Mouse (Mus musculus): ENCODE results near the gene Sept9. TPM values are rescaled to one million over a fixed set of nuclear protein-coding genes. Genes with fewer than 3 reads are reported as not detected.

Sept9 gene
- polyA plus RNA-seq, 1 experiment from 2014 or later = 135 TPM

GRCm38 (mm10) chr11:117269946-117270345, 70.5 kb downstream of the Sept9 start:
- Histone ChIP-seq H3K9ac (no peak overlapping the region), H3K36me3 (peaks cover 5% of the 10 kb centered on the region; the same call in 1 of the 2 replicates), H3K9me3 (no peaks in the 10 kb centered on the region), H3K27me3 (no peaks in the 10 kb centered on the region), H3K27ac (no peak overlapping the region), H3K4me3 (no peak overlapping the region), H3K4me2 (no peak overlapping the region), H3K4me1 (peaks cover 79% of the 10 kb centered on the region)
- 32% methylated on average over 6 of the region's 6 CpGs for WGBS
- ATAC-seq (ENCODE audit: insufficient number of reproducible peaks, low FRiP score, low TSS enrichment, low read depth) = no peak

DNA sequence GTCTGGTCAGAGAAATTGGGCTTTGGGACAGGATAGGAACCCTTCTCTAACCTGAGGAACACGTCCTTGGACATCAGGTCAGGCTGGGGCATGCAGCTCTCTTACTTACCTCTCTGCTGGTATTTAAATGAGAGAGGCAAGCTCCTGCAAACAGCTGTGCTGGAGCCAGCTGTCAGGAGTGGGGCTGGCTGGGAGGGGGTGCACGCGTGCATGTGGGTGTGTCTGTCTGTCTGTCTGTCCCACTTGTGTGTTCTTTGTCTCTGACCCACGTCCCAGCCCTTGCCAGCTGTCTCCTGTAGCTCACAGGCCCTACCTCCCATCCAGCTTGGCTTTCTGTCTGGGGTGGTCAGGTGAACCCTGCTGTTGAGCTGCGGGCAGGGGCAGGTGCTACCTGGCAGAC, 75.5 kb downstream of the Sept9 start:
- Histone ChIP-seq H3K4me3 (no peak overlapping the region), H3K4me2 (no peak overlapping the region), H3K36me3 (peaks cover 5% of the 10 kb centered on the region; the same call in 1 of the 2 replicates), H3K9me3 (no peaks in the 10 kb centered on the region), H3K9ac (no peak overlapping the region), H3K4me1 (peaks cover 80% of the 10 kb centered on the region), H3K27me3 (no peaks in the 10 kb centered on the region), H3K27ac (peak overlapping the region; percentile 48; the same call in 1 of the 2 replicates)
- ATAC-seq (ENCODE audit: insufficient number of reproducible peaks, low FRiP score, low TSS enrichment, low read depth) = no peak
- 48% methylated on average over 5 of the region's 5 CpGs for WGBS

- no peak overlapping the region for H3K9ac ChIP-seq
- 36% methylated on average over 6 of the region's 6 CpGs for WGBS
- 0 out of 2 replicates have a peak, but pooled peaks cover 5% of the 10 kb centered on the region for H3K36me3 ChIP-seq
- H3K4me2 ChIP-seq = no peak overlapping the region
- H3K27ac ChIP-seq = peak overlapping the region; percentile 67
- H3K27me3 ChIP-seq = no peaks in the 10 kb centered on the region
- no peaks in the 10 kb centered on the region for H3K9me3 ChIP-seq
- no peak for ATAC-seq (ENCODE audit: insufficient number of reproducible peaks, low FRiP score, low TSS enrichment, low read depth)
- H3K4me1 ChIP-seq = peaks cover 84% of the 10 kb centered on the region
- H3K4me3 ChIP-seq = no peak overlapping the region
Measured at GRCm38 (mm10) chr11:117275999-117276398, 76.5 kb downstream of the Sept9 start.

DNA sequence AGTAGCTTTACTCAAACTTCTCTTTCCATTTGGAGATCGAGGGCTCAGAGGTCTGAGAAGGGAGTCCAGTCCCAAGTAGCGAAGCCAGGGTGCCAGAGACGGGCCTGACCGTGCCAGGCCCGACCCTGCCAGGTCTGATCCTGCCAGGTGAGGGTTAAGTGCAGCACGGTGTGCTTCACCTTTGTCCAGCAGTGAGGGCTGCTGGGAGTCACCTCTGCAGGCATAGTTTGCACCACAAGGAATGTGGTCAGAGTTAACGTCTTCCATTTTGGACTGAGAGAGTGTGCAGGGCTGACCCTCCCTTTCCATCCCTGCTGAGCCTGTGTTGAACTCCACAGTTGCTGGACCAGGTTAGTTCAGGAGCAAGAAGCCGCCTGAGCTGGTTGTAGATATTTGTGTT, 77.5 kb downstream of the Sept9 start:
- H3K36me3 ChIP-seq = no peaks in the 10 kb centered on the region
- peaks cover 87% of the 10 kb centered on the region for H3K4me1 ChIP-seq
- no peaks in the 10 kb centered on the region for H3K27me3 ChIP-seq
- H3K9ac ChIP-seq = no peak overlapping the region
- H3K9me3 ChIP-seq = no peaks in the 10 kb centered on the region
- 59% methylated on average over 8 of the region's 8 CpGs for WGBS
- no peak overlapping the region for H3K4me3 ChIP-seq
- ATAC-seq (ENCODE audit: insufficient number of reproducible peaks, low FRiP score, low TSS enrichment, low read depth) = no peak
- H3K4me2 ChIP-seq = no peak overlapping the region
- no peak overlapping the region; the same call in 1 of the 2 replicates for H3K27ac ChIP-seq

GRCm38 (mm10) chr11:117278113-117278512, 78.7 kb downstream of the Sept9 start:
- Histone ChIP-seq H3K9ac (no peak overlapping the region), H3K4me3 (no peak overlapping the region), H3K4me2 (no peak overlapping the region), H3K27ac (peak overlapping the region; percentile 51; the same call in 1 of the 2 replicates), H3K4me1 (peaks cover 93% of the 10 kb centered on the region), H3K9me3 (no peaks in the 10 kb centered on the region), H3K36me3 (0 out of 2 replicates have a peak, but pooled peaks cover 4% of the 10 kb centered on the region), H3K27me3 (no peaks in the 10 kb centered on the region)
- 23% methylated on average over 1 of the region's 1 CpGs for WGBS
- no peak for ATAC-seq (ENCODE audit: insufficient number of reproducible peaks, low FRiP score, low TSS enrichment, low read depth)

DNA sequence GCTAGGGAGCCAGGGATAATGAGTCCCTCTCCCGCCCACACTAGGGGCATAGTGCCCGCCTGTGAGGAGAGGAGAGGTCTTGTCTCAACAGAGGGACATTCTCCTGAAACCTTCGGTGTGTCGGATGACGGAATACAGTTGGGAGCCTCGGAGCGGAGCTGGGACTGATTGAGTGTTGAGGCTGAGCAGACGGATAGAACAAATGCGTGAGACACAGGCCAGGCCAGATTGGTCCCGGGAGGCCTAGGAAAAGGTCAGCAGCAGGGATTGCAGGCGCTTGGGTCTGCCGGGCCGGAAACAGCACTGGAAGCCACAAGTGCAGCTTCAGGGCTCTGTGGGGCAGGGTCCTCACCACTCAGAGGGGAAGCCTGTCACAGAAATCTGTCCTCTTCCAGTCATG, 79.1 kb downstream of the Sept9 start:
- ATAC-seq (ENCODE audit: insufficient number of reproducible peaks, low FRiP score, low TSS enrichment, low read depth) = no peak

GRCm38 (mm10) chr11:117279993-117280392, 80.5 kb downstream of the Sept9 start:
- Histone ChIP-seq H3K4me2 (no peak overlapping the region), H3K9ac (no peak overlapping the region), H3K27ac (peak overlapping the region; percentile 24; the same call in 1 of the 2 replicates), H3K36me3 (0 out of 2 replicates have a peak, but pooled peaks cover 4% of the 10 kb centered on the region), H3K9me3 (no peaks in the 10 kb centered on the region), H3K27me3 (no peaks in the 10 kb centered on the region), H3K4me3 (no peak overlapping the region), H3K4me1 (peaks cover 95% of the 10 kb centered on the region)
- ATAC-seq (ENCODE audit: insufficient number of reproducible peaks, low FRiP score, low TSS enrichment, low read depth) = no peak
- 46% methylated on average over 4 of the region's 4 CpGs for WGBS

More for the DNA sequence above, 79.1 kb downstream of the Sept9 start:
- Histone ChIP-seq H3K36me3 (0 out of 2 replicates have a peak, but pooled peaks cover 4% of the 10 kb centered on the region), H3K9ac (no peak overlapping the region), H3K27me3 (no peaks in the 10 kb centered on the region), H3K4me1 (peaks cover 93% of the 10 kb centered on the region), H3K4me3 (no peak overlapping the region), H3K9me3 (no peaks in the 10 kb centered on the region), H3K27ac (no peak overlapping the region), H3K4me2 (no peak overlapping the region)
- WGBS = 35% methylated on average over 13 of the region's 13 CpGs

DNA sequence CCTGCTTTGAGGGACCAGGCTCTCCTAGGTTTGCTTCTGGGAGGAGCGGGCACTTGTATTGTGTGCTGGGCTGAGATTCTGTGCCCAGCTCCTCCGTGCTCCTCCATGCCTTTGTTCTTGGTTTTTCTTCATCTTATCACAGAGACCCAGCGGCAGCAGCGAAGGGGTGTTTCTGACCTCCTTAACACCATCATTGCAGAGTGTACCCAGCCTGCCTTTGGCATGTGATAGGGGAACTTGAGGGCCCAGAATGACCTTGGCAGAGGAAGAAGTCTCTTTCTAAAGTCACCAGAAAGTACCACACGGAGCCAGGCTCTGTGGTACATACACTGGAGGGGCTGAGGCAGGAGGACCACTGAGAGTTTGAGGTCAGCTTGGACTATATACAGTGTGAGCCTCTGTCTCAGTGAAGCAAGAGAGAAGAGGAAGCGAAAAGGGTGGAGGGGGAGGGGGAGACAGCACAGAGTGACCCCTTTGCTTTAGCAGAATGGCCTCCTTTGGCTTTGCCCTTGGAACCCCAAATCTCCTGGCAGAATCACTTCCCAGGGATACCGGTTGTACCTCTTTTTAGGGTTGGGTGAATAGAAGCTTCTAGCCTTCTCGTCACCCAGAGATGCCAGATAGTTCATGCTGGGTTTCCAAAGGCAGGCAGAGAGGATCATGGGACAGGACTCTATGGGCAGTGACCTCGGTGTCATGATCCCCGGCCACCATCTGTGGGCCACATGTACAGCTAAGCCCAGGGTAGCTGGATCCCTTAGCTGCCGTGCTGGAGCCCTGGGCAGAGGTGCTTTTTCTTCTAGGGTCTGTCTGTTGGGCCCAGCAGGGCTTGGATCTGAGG, 83.8 kb downstream of the Sept9 start:
- Histone ChIP-seq H3K4me2 (no peak overlapping the region), H3K4me3 (no peak overlapping the region), H3K27me3 (no peaks in the 10 kb centered on the region), H3K36me3 (0 out of 2 replicates have a peak, but pooled peaks cover 6% of the 10 kb centered on the region), H3K4me1 (peaks cover 84% of the 10 kb centered on the region), H3K9me3 (no peaks in the 10 kb centered on the region), H3K9ac (no peak overlapping the region), H3K27ac (peak overlapping the region; percentile 83; the same call in 1 of the 2 replicates)
- 66% methylated on average over 11 of the region's 11 CpGs for WGBS
- ATAC-seq (ENCODE audit: insufficient number of reproducible peaks, low FRiP score, low TSS enrichment, low read depth) = no peak

GRCm38 (mm10) chr11:117283889-117284450, 84.5 kb downstream of the Sept9 start:
- Histone ChIP-seq H3K4me2 (no peak overlapping the region), H3K4me3 (no peak overlapping the region), H3K36me3 (0 out of 2 replicates have a peak, but pooled peaks cover 6% of the 10 kb centered on the region), H3K9me3 (no peaks in the 10 kb centered on the region), H3K9ac (no peak overlapping the region), H3K27ac (peak overlapping the region; percentile 83), H3K27me3 (no peaks in the 10 kb centered on the region), H3K4me1 (peaks cover 77% of the 10 kb centered on the region)
- no peak for ATAC-seq (ENCODE audit: insufficient number of reproducible peaks, low FRiP score, low TSS enrichment, low read depth)
- 52% methylated on average over 6 of the region's 6 CpGs for WGBS

DNA sequence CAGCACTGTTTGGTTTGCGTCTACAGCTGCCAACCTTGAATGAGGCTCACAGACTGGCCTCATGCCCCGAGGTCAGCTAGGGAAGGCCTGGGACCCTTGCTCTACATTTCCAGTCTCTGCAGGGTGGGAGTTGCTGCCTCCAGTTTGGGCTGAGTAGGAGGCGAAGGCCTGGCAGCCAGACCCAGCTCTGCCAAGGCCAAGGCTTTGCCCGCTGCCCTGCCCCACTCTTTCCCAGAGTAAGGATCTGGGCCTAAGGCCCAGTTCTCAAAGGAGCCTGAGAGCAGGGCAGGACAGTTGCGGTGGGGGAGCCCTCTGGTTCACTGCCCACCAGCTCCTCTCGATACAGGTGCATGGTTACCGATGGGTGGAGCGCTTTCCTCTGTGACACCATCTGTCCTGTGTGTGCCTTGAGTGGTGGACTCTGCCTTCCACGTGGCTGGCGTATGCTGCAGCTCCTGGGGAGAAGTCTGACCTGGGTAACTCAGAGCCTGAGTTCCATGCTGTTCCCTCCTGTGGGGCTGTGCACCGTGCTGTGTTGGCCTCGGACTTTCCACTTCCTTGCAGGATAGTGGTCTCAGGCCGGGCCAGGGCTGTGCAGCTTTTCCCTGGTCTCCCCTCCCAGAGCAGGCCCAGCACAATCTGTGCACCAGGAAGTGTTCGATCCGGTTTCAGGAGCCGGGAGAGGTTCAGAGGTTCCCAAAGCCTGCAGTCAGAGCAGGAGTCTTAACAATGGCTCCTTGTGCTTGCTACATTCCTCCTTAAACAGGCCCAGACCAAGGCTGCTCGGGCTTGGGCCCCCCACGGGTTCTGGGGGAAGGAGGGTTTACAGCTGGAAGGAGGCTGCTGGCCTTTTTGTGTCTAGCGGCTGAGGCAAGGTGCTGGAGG, 85.5 kb downstream of the Sept9 start:
- 35% methylated on average over 19 of the region's 19 CpGs for WGBS
- peaks cover 68% of the 10 kb centered on the region for H3K4me1 ChIP-seq
- peaks cover 11% of the 10 kb centered on the region; the same call in 1 of the 2 replicates for H3K36me3 ChIP-seq
- no peaks in the 10 kb centered on the region for H3K27me3 ChIP-seq
- H3K4me2 ChIP-seq = peak overlapping the region; percentile 12; the same call in 1 of the 2 replicates
- no peaks in the 10 kb centered on the region for H3K9me3 ChIP-seq
- H3K9ac ChIP-seq = no peak overlapping the region
- no peak for ATAC-seq (ENCODE audit: insufficient number of reproducible peaks, low FRiP score, low TSS enrichment, low read depth)
- no peak overlapping the region for H3K4me3 ChIP-seq
- H3K27ac ChIP-seq = peak overlapping the region; percentile 83

GRCm38 (mm10) chr11:117285606-117285931, 86.1 kb downstream of the Sept9 start:
- peaks cover 62% of the 10 kb centered on the region for H3K4me1 ChIP-seq
- H3K27ac ChIP-seq = peak overlapping the region; percentile 83
- WGBS = 55% methylated on average over 10 of the region's 10 CpGs
- no peak for ATAC-seq (ENCODE audit: insufficient number of reproducible peaks, low FRiP score, low TSS enrichment, low read depth)
- H3K4me3 ChIP-seq = no peak overlapping the region
- no peaks in the 10 kb centered on the region for H3K9me3 ChIP-seq
- no peaks in the 10 kb centered on the region for H3K27me3 ChIP-seq
- H3K9ac ChIP-seq = no peak overlapping the region
- H3K4me2 ChIP-seq = peak overlapping the region; percentile 12; the same call in 1 of the 2 replicates
- H3K36me3 ChIP-seq = peaks cover 17% of the 10 kb centered on the region
